Mouse (Mus musculus): ENCODE data around the gene Olfr417. TPM values are rescaled to one million over a fixed set of nuclear protein-coding genes. Genes with fewer than 3 reads are reported as not detected.

The Olfr417 gene
- total and polyA plus RNA-seq, 3 experiments: not detected

GRCm38 (mm10) chr1:174390746-174391145 lies 25.8 kb downstream of the Olfr417 start, which contains the start of gene Olfr248:
Gene Olfr248 (plus strand): TSS chr1:174391046.
- TF ChIP-seq EP300 (IDR thresholded peaks at IDR 0.05; ENCODE audit: insufficient read depth, low read depth, low read length): no peak
- no peak for TF ChIP-seq POLR2A (IDR thresholded peaks at IDR 0.05; ENCODE audit: insufficient read depth, low read depth, low read length)
- TF ChIP-seq CTCF (IDR thresholded peaks at IDR 0.05): no peak
- no peak within 1 kb of the TSS for H3K4me3 ChIP-seq
- no peak within 1 kb of the TSS for H3K9ac ChIP-seq (ENCODE audit: low read depth, low read length)
- intact Hi-C loops (cut with DNase I): no loop called here
- no peaks in the 10 kb centered on the region for H3K27me3 ChIP-seq (ENCODE audit: control insufficient read depth, insufficient read depth, low read length)
- DNase-seq: no peak
- H3K27ac ChIP-seq: no peak within 1 kb of the TSS
- H3K36me3 ChIP-seq (ENCODE audit: control insufficient read depth, insufficient read depth, low read length): no peaks in the 10 kb centered on the region
- no peaks in the 10 kb centered on the region for H3K79me2 ChIP-seq (replicated peaks; ENCODE audit: control insufficient read depth, insufficient read depth, low read length)
- WGBS: 84% methylated on average over 2 of the region's 2 CpGs
- H3K4me1 ChIP-seq (ENCODE audit: control insufficient read depth, insufficient read depth, low read length): no peaks in the 10 kb centered on the region

- Histone ChIP-seq H3K36me3 (ENCODE audit: control insufficient read depth, insufficient read depth, low read length) (no peaks in the 10 kb centered on the region), H3K4me1 (ENCODE audit: control insufficient read depth, insufficient read depth, low read length) (no peaks in the 10 kb centered on the region), H3K9ac (ENCODE audit: low read depth, low read length) (no peak overlapping the region), H3K27ac (no peak overlapping the region), H3K4me3 (no peak overlapping the region), H3K79me2 (replicated peaks; ENCODE audit: control insufficient read depth, insufficient read depth, low read length) (no peaks in the 10 kb centered on the region), H3K27me3 (ENCODE audit: control insufficient read depth, insufficient read depth, low read length) (no peaks in the 10 kb centered on the region)
- DNase-seq: no peak
- intact Hi-C loops (cut with DNase I): no loop called here
- WGBS: 53% methylated on average over 4 of the region's 4 CpGs
- TF ChIP-seq CTCF (IDR thresholded peaks at IDR 0.05): no peak
- TF ChIP-seq EP300 (IDR thresholded peaks at IDR 0.05; ENCODE audit: insufficient read depth, low read depth, low read length): no peak
- TF ChIP-seq POLR2A (IDR thresholded peaks at IDR 0.05; ENCODE audit: insufficient read depth, low read depth, low read length): no peak
Measured at GRCm38 (mm10) chr1:174422959-174423358, 58.0 kb downstream of the Olfr417 start.

- intact Hi-C loops (cut with DNase I): no loop called here
- Histone ChIP-seq H3K4me1 (ENCODE audit: control insufficient read depth, insufficient read depth, low read length) (no peaks in the 10 kb centered on the region), H3K27me3 (ENCODE audit: control insufficient read depth, insufficient read depth, low read length) (no peaks in the 10 kb centered on the region), H3K79me2 (replicated peaks; ENCODE audit: control insufficient read depth, insufficient read depth, low read length) (no peaks in the 10 kb centered on the region), H3K4me3 (no peak within 1 kb of the TSS), H3K27ac (no peak within 1 kb of the TSS), H3K9ac (ENCODE audit: low read depth, low read length) (no peak within 1 kb of the TSS), H3K36me3 (ENCODE audit: control insufficient read depth, insufficient read depth, low read length) (no peaks in the 10 kb centered on the region)
- no peak for DNase-seq
- TF ChIP-seq POLR2A (IDR thresholded peaks at IDR 0.05; ENCODE audit: insufficient read depth, low read depth, low read length): no peak
- no peak for TF ChIP-seq CTCF (IDR thresholded peaks at IDR 0.05)
- TF ChIP-seq EP300 (IDR thresholded peaks at IDR 0.05; ENCODE audit: insufficient read depth, low read depth, low read length): no peak
- WGBS: 33% methylated on average over 1 of the region's 1 CpGs
Measured at GRCm38 (mm10) chr1:174423764-174424163, 58.8 kb downstream of the Olfr417 start, which contains the start of gene Olfr414. Gene Olfr414 (plus strand): TSS chr1:174424064.

Other genes with a start within 250 kb of the Olfr417 start
- not detected for gene Olfr231, start 244.0 kb upstream of the Olfr417 start, total RNA-seq (2021)
- gene Olfr231, start 244.0 kb upstream of the Olfr417 start, polyA plus RNA-seq (2012; rRNA removed): not detected in 2 replicates
- not detected for gene Olfr424, start 233.6 kb upstream of the Olfr417 start, total RNA-seq (2021)
- gene Olfr424, start 233.6 kb upstream of the Olfr417 start, polyA plus RNA-seq (2012; rRNA removed): not detected in 2 replicates
- not detected for gene Olfr420, start 209.5 kb upstream of the Olfr417 start, total RNA-seq (2021)
- gene Olfr420, start 209.5 kb upstream of the Olfr417 start, polyA plus RNA-seq (2012; rRNA removed): not detected in 2 replicates
- 10 to 100 TPM in 1 of 2 experiments, 1 to 10 TPM in 1; 7.6 to 12.1 TPM for gene Spta1, start 192.3 kb upstream of the Olfr417 start, total RNA-seq (2021)
- 2.2 and 2.3 TPM in 2 replicates for gene Spta1, start 192.3 kb upstream of the Olfr417 start, polyA plus RNA-seq (2012; rRNA removed)
- gene Olfr419, start 113.1 kb upstream of the Olfr417 start, total RNA-seq (2021): not detected
- not detected in 2 replicates for gene Olfr419, start 113.1 kb upstream of the Olfr417 start, polyA plus RNA-seq (2012; rRNA removed)
- not detected for gene Mptx1, start 34.6 kb upstream of the Olfr417 start, total RNA-seq (2021)
- not detected in 2 replicates for gene Mptx1, start 34.6 kb upstream of the Olfr417 start, polyA plus RNA-seq (2012; rRNA removed)
- not detected for gene Olfr248, start 25.9 kb downstream of the Olfr417 start, total RNA-seq (2021)
- not detected in 2 replicates for gene Olfr248, start 25.9 kb downstream of the Olfr417 start, polyA plus RNA-seq (2012; rRNA removed)
- not detected for gene Olfr414, start 58.9 kb downstream of the Olfr417 start, total RNA-seq (2021)
- gene Olfr414, start 58.9 kb downstream of the Olfr417 start, polyA plus RNA-seq (2012; rRNA removed): not detected in 2 replicates
- gene Olfr220, start 77.0 kb downstream of the Olfr417 start, total RNA-seq (2021): not detected
- gene Olfr220, start 77.0 kb downstream of the Olfr417 start, polyA plus RNA-seq (2012; rRNA removed): not detected in 2 replicates
- gene Fmn2, start 136.7 kb downstream of the Olfr417 start, total RNA-seq (2021): under 1 TPM; 0.21 to 0.41 TPM
- 0.03 and 0.06 TPM in 2 replicates for gene Fmn2, start 136.7 kb downstream of the Olfr417 start, polyA plus RNA-seq (2012; rRNA removed)